Mouse (Mus musculus) olfactory bulb, adult 2 months (tissue): ENCODE measurements around the gene Fam122b.

Experiments
- CTCF ChIP-seq: fragments of 200-500 bp; IDR thresholded peaks from 2 replicates; pipeline ENCODE4 v1.5.1; 2012; ENCODE audit warnings: low read depth, mild to moderate bottlenecking, low read length, moderate library complexity; ENCODE audit not compliant: insufficient read depth
- POLR2A ChIP-seq: fragments of 200-500 bp; IDR thresholded peaks from 2 replicates; pipeline ENCODE4 v1.6.1; 2012; ENCODE audit warnings: mild to moderate bottlenecking, low read depth, low read length, moderate library complexity; ENCODE audit not compliant: insufficient read depth

GRCm38 (mm10) chrX:53266186-53266585, 3.4 kb downstream of the Fam122b start:
- TF ChIP-seq CTCF (no peak), POLR2A (no peak)
